Mouse (Mus musculus) testis, adult 2 months (tissue): ENCODE measurements at regions not wholly inside any gene's neighbourhood (a gene's known extent, or its start where the extent isn't known, plus 50 kb on each side); places are given as distances from the start of the nearest gene placed in this dataset.

Experiments used
- CTCF ChIP-seq: fragments of 200-500 bp; IDR thresholded peaks from 2 replicates; pipeline ENCODE4 v1.5.1; 2012; ENCODE audit warnings: low read depth, mild to moderate bottlenecking, inconsistent platforms, low read length, moderate library complexity; ENCODE audit not compliant: control insufficient read depth, insufficient read depth, insufficient replicate concordance
- POLR2A ChIP-seq: fragments of 200-500 bp; IDR thresholded peaks from 2 replicates; pipeline ENCODE4 v1.6.1; 2012; ENCODE audit warnings: low read depth, mild to moderate bottlenecking, inconsistent platforms, low read length, moderate library complexity; ENCODE audit not compliant: control insufficient read depth

DNA sequence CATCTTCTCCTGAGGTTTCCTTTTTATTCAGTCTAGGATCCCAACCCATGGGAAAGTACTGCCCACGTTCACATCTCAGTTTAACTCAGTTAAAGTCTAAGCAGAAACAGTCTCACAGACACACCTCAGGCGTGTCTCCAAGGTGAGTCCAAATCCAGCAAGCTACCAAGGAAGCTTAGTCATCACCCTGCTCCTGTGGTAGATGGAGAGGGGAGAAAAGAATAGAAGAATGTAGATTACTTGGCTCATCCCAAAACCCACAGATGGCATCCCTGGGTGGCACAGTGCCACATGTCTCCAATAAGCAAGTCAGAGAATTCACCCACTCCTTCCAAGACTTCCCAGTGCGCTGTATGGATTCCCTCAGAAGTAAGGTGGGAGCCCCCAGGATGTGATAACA, 199.2 kb downstream of the Pdcd6ip start:
- TF ChIP-seq CTCF (no peak), POLR2A (no peak)
